Mouse (Mus musculus): ENCODE results near the gene Neil3.
"Not testable (repeated sequence)": the region's sequence is repeated elsewhere in the genome, so short reads cannot be mapped to it uniquely, and the experiment has no call there.

Gene Neil3

GRCm38 (mm10) chr8:53538049-53538448 is 100.8 kb downstream of the Neil3 start:
- not testable (repeated sequence) for DNase-seq (ENCODE audit: low spot score)
